Mouse (Mus musculus) forebrain, embryonic 16.5 days (tissue): ENCODE data around the gene Gm28308. TPM values are rescaled to one million over a fixed set of nuclear protein-coding genes. Genes with fewer than 3 reads are reported as not detected.

Experiments
- ATAC-seq: fragments of 200-750 bp; cut with Nextera tagmentation; 2 replicates; pipeline ENCODE4 v1.8.0; 2017; ENCODE audit warnings: mild to moderate bottlenecking, moderate library complexity
- H3K27ac ChIP-seq: fragments of 300-500 bp; sonication (generic); 2 replicates; pipeline ENCODE4 v1.5.1; 2014; ENCODE audit warnings: low read length, control low read depth
- H3K27me3 ChIP-seq: fragments of 300-500 bp; sonication (generic); replicated peaks from 2 replicates; pipeline ENCODE4 v1.6.1; 2014; ENCODE audit warnings: low read length; ENCODE audit not compliant: control insufficient read depth, insufficient read depth
- H3K36me3 ChIP-seq: fragments of 300-500 bp; sonication (generic); 2 replicates; pipeline ENCODE4 v1.6.1; 2014; ENCODE audit not compliant: control insufficient read depth, insufficient read depth
- H3K4me1 ChIP-seq: fragments of 300-500 bp; sonication (generic); replicated peaks from 2 replicates; pipeline ENCODE4 v1.6.1; 2014; ENCODE audit warnings: low read length; ENCODE audit not compliant: control insufficient read depth, insufficient read depth
- H3K4me2 ChIP-seq: fragments of 300-500 bp; sonication (generic); 2 replicates; pipeline ENCODE4 v1.6.1; 2014; ENCODE audit warnings: mild to moderate bottlenecking, low read length, control low read depth
- H3K4me3 ChIP-seq: fragments of 300-500 bp; sonication (generic); replicated peaks from 2 replicates; pipeline ENCODE4 v1.5.1; 2014; ENCODE audit warnings: mild to moderate bottlenecking, low read length, control low read depth
- H3K9ac ChIP-seq: fragments of 300-500 bp; sonication (generic); replicated peaks from 2 replicates; pipeline ENCODE4 v1.6.1; 2014; ENCODE audit warnings: low read depth, low read length, control low read depth
- H3K9me3 ChIP-seq: fragments of 300-500 bp; sonication (generic); 2 replicates; pipeline ENCODE4 v1.6.1; 2016; ENCODE audit warnings: low read length; ENCODE audit not compliant: control insufficient read depth
- whole genome bisulfite sequencing: fragments of 180-500 bp; shearing (Covaris S2); extraction: QIAGEN DNeasy Blood & Tissue Kit; methylation state at CpG from one replicate; pipeline ENCODE4 v1.1.7; 2014; 5-methylcytosine and 5-hydroxymethylcytosine counted together
- polyA plus RNA-seq: library from polyadenylated mRNA; unstranded; fragments of >200 nt; fragmentation: Nextera tagmentation; extraction: Ambion mirVana; gene quantifications from 2 replicates; pipeline ENCODE4 v1.2.1, GENCODE M21; 2015

Gene Gm28308
- polyA plus RNA-seq, 1 experiment from 2014 or later: not detected

GRCm38 (mm10) chr6:52215771-52216535 lies 2.8 kb upstream of the Gm28308 start:
- WGBS: 1% methylated on average over 30 of the region's 30 CpGs
- Histone ChIP-seq H3K9ac (no peak overlapping the region), H3K4me2 (no peak overlapping the region), H3K9me3 (no peaks in the 10 kb centered on the region), H3K4me1 (peaks cover 10% of the 10 kb centered on the region), H3K4me3 (no peak overlapping the region), H3K27ac (no peak overlapping the region), H3K36me3 (no peaks in the 10 kb centered on the region), H3K27me3 (peaks cover 95% of the 10 kb centered on the region)
- ATAC-seq: no peak

- ATAC-seq: no peak
- H3K4me2 ChIP-seq: no peak overlapping the region
- H3K4me3 ChIP-seq: no peak overlapping the region
- H3K27ac ChIP-seq: no peak overlapping the region
- peaks cover 10% of the 10 kb centered on the region for H3K4me1 ChIP-seq
- H3K27me3 ChIP-seq: peaks cover 94% of the 10 kb centered on the region
- no peaks in the 10 kb centered on the region for H3K9me3 ChIP-seq
- no peaks in the 10 kb centered on the region for H3K36me3 ChIP-seq
- H3K9ac ChIP-seq: no peak overlapping the region
- 17% methylated on average over 3 of the region's 3 CpGs for WGBS
Observed at GRCm38 (mm10) chr6:52215070-52215469, 1.9 kb upstream of the Gm28308 start.

- H3K9ac ChIP-seq: no peak overlapping the region
- H3K36me3 ChIP-seq: no peaks in the 10 kb centered on the region
- H3K9me3 ChIP-seq: no peaks in the 10 kb centered on the region
- H3K27me3 ChIP-seq: peaks cover 94% of the 10 kb centered on the region
- no peak for ATAC-seq
- H3K4me1 ChIP-seq: peaks cover 10% of the 10 kb centered on the region
- no peak overlapping the region for H3K4me3 ChIP-seq
- no peak overlapping the region for H3K27ac ChIP-seq
- H3K4me2 ChIP-seq: no peak overlapping the region
- WGBS: 6% methylated on average over 5 of the region's 5 CpGs
Observed at GRCm38 (mm10) chr6:52214271-52214670, 1.1 kb upstream of the Gm28308 start.

GRCm38 (mm10) chr6:52212556-52213118 lies 502 bp downstream of the Gm28308 start:
- ATAC-seq: no peak
- Histone ChIP-seq H3K9me3 (no peaks in the 10 kb centered on the region), H3K4me3 (no peak overlapping the region), H3K36me3 (no peaks in the 10 kb centered on the region), H3K27me3 (peaks cover 96% of the 10 kb centered on the region), H3K4me2 (no peak overlapping the region), H3K27ac (no peak overlapping the region), H3K9ac (no peak overlapping the region), H3K4me1 (peaks cover 10% of the 10 kb centered on the region)
- WGBS: 1% methylated on average over 22 of the region's 22 CpGs

- 0 out of 2 replicates have a peak, but pooled peaks have one; percentile 36 for ATAC-seq
- Histone ChIP-seq H3K36me3 (no peaks in the 10 kb centered on the region), H3K9ac (no peak overlapping the region), H3K27ac (no peak overlapping the region), H3K4me1 (peaks cover 4% of the 10 kb centered on the region), H3K9me3 (no peaks in the 10 kb centered on the region), H3K4me3 (no peak overlapping the region), H3K27me3 (peaks cover 96% of the 10 kb centered on the region), H3K4me2 (no peak overlapping the region)
- 3% methylated on average over 13 of the region's 13 CpGs for WGBS
Observed at GRCm38 (mm10) chr6:52211961-52212360, 1.2 kb downstream of the Gm28308 start.

- Histone ChIP-seq H3K9ac (no peak overlapping the region), H3K9me3 (no peaks in the 10 kb centered on the region), H3K27me3 (peaks cover 97% of the 10 kb centered on the region), H3K36me3 (no peaks in the 10 kb centered on the region), H3K4me2 (no peak overlapping the region), H3K4me3 (no peak overlapping the region), H3K4me1 (0 out of 2 replicates have a peak, but pooled peaks cover 2% of the 10 kb centered on the region), H3K27ac (no peak overlapping the region)
- under 1% methylated on average over 37 of the region's 37 CpGs for WGBS
- ATAC-seq: peak; percentile 77
Observed at GRCm38 (mm10) chr6:52211170-52211935, 1.8 kb downstream of the Gm28308 start.

GRCm38 (mm10) chr6:52209685-52210046 lies 3.5 kb downstream of the Gm28308 start:
- H3K4me3 ChIP-seq: no peak overlapping the region
- no peak for ATAC-seq
- 5% methylated on average over 12 of the region's 12 CpGs for WGBS
- 0 out of 2 replicates have a peak, but pooled peaks cover 2% of the 10 kb centered on the region for H3K4me1 ChIP-seq
- peaks cover 95% of the 10 kb centered on the region for H3K27me3 ChIP-seq
- no peaks in the 10 kb centered on the region for H3K36me3 ChIP-seq
- no peak overlapping the region for H3K27ac ChIP-seq
- no peaks in the 10 kb centered on the region for H3K9me3 ChIP-seq
- no peak overlapping the region for H3K4me2 ChIP-seq
- no peak overlapping the region for H3K9ac ChIP-seq

- Histone ChIP-seq H3K36me3 (no peaks in the 10 kb centered on the region), H3K4me3 (no peak overlapping the region), H3K27me3 (peaks cover 95% of the 10 kb centered on the region), H3K9me3 (no peaks in the 10 kb centered on the region), H3K4me1 (peaks cover 6% of the 10 kb centered on the region; the same call in 1 of the 2 replicates), H3K9ac (no peak overlapping the region), H3K27ac (no peak overlapping the region), H3K4me2 (no peak overlapping the region)
- 3% methylated on average over 18 of the region's 18 CpGs for WGBS
- ATAC-seq: no peak
Observed at GRCm38 (mm10) chr6:52208868-52209684, 4.1 kb downstream of the Gm28308 start.
